Mouse (Mus musculus): ENCODE measurements around the gene Bbs9. TPM values are rescaled to one million over a fixed set of nuclear protein-coding genes. Genes with fewer than 3 reads are reported as not detected.

Gene Bbs9
- polyA plus RNA-seq, 1 experiment from 2014 or later: 13.4 TPM

DNA sequence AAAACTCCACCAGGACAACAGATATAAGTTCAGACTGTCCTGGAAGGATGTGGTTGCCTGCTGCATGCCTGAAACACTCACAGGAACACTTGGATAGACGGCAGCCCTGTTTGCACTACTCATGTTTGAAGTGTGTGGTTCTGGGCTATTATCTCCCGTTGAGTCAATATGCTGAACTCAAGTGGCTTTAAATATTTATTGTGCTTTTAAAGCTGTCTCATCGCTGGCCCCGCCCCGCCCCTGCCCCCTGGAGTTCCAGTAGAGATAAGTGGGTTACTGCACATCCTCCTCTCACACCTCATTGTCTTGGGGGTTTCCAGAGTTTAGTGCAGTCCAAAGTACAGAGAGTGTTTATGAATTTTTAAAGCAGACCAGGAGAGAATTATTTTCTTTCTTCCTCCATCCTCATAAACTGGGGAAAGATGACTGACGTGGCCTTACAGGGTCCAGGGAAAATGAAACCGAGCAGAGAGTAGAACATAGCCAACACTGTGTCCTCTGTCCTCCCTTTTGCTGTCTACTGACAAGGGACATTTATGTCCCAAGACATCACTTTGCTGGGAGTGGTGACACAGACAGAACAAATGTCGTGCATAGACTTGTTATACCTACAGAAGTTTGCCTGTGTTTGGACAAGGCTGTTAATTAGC is 242.8 kb downstream of the Bbs9 start:
- ATAC-seq (ENCODE audit: low read depth) (no peak), DNase-seq (ENCODE audit: low spot score) (no peak)
- Histone ChIP-seq H3K9me3 (ENCODE audit: control insufficient read depth, low read length) (no peaks in the 10 kb centered on the region), H3K27ac (replicated peaks; ENCODE audit: low read depth, low read length) (no peak overlapping the region), H3K36me3 (ENCODE audit: control insufficient read depth, insufficient read depth, low read length) (no peaks in the 10 kb centered on the region), H3K4me2 (ENCODE audit: low read depth, low read length) (no peak overlapping the region), H3K9ac (ENCODE audit: low read depth, low read length) (no peak overlapping the region), H3K27me3 (replicated peaks; ENCODE audit: control insufficient read depth, insufficient read depth, low read length) (no peaks in the 10 kb centered on the region), H3K4me3 (ENCODE audit: low read depth, low read length) (no peak overlapping the region), H3K4me1 (ENCODE audit: control insufficient read depth, insufficient read depth, low read length) (no peaks in the 10 kb centered on the region)
- 73% methylated on average over 8 of the region's 8 CpGs for WGBS

DNA sequence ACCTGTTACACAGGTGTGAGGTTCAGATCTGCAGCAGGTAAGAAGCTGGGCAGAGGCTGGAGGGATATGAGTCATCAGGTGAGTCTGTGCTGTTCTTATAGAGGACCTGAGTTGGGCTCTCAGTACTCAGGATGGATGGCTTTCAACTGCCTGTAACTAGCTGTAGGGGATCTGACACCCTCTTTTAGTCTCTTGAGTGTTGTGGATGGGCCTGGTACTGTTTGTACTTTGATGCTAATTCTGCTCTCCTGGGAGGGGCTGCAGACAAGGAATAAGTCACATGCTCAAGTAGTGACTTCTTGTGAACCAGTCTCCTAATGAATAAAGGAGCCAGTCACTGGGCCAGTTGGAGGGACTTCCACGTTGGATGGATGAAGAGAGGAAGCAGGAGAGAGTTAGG is 257.1 kb downstream of the Bbs9 start:
- no peaks in the 10 kb centered on the region for H3K9me3 ChIP-seq (ENCODE audit: control insufficient read depth, low read length)
- H3K36me3 ChIP-seq (ENCODE audit: control insufficient read depth, insufficient read depth, low read length): no peaks in the 10 kb centered on the region
- 66% methylated on average over 1 of the region's 1 CpGs for WGBS
- no peak overlapping the region for H3K27ac ChIP-seq (replicated peaks; ENCODE audit: low read depth, low read length)
- H3K4me1 ChIP-seq (ENCODE audit: control insufficient read depth, insufficient read depth, low read length): no peaks in the 10 kb centered on the region
- H3K4me2 ChIP-seq (ENCODE audit: low read depth, low read length): no peak overlapping the region
- H3K27me3 ChIP-seq (replicated peaks; ENCODE audit: control insufficient read depth, insufficient read depth, low read length): no peaks in the 10 kb centered on the region
- ATAC-seq (ENCODE audit: low read depth) (no peak), DNase-seq (ENCODE audit: low spot score) (no peak)
- H3K9ac ChIP-seq (ENCODE audit: low read depth, low read length): no peak overlapping the region
- H3K4me3 ChIP-seq (ENCODE audit: low read depth, low read length): no peak overlapping the region

DNA sequence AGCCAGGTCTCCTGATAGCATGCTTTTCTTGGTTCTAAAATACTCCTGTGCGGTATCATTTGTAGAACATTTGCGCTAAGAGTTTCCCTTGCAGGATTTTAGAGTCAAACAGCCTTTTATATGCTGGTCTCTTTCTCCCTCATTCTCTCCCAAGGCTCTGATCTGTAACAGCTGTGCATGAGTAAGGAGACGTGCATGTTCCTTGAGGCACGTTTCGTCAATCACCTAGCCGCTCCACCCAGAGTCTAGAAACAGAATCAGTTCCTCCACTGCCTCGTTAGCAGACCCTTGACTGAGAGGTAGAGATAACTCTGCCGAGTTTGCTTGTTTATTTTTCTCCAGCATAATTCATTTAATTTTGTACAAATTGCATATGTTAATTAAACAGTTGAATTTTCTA is 259.4 kb downstream of the Bbs9 start:
- Histone ChIP-seq H3K9ac (ENCODE audit: low read depth, low read length) (no peak overlapping the region), H3K9me3 (ENCODE audit: control insufficient read depth, low read length) (no peaks in the 10 kb centered on the region), H3K27me3 (replicated peaks; ENCODE audit: control insufficient read depth, insufficient read depth, low read length) (no peaks in the 10 kb centered on the region), H3K4me3 (ENCODE audit: low read depth, low read length) (no peak overlapping the region), H3K27ac (replicated peaks; ENCODE audit: low read depth, low read length) (no peak overlapping the region), H3K4me1 (ENCODE audit: control insufficient read depth, insufficient read depth, low read length) (no peaks in the 10 kb centered on the region), H3K4me2 (ENCODE audit: low read depth, low read length) (no peak overlapping the region), H3K36me3 (ENCODE audit: control insufficient read depth, insufficient read depth, low read length) (no peaks in the 10 kb centered on the region)
- ATAC-seq (ENCODE audit: low read depth) (no peak), DNase-seq (ENCODE audit: low spot score) (no peak)
- 38% methylated on average over 8 of the region's 8 CpGs for WGBS

DNA sequence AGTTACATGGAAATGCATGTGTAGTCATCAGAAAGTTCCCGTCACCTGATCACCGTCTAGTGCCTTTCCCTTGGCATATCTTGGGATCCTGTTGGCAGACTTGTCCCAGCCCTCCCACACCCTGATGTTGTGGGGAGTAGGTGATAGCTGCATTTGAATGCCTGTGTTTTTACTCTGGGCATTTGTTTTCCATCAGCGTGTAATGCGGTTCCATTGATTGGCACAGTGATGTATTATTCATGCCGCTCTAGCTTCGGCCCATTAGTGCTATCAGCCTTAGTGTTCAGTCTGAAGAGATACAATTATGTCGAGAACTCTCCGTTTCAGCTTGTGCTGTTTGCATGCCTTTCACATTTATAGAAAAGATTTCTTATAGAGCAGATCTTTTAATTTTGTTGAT is 259.9 kb downstream of the Bbs9 start:
- Histone ChIP-seq H3K36me3 (ENCODE audit: control insufficient read depth, insufficient read depth, low read length) (no peaks in the 10 kb centered on the region), H3K4me1 (ENCODE audit: control insufficient read depth, insufficient read depth, low read length) (no peaks in the 10 kb centered on the region), H3K9ac (ENCODE audit: low read depth, low read length) (no peak overlapping the region), H3K27me3 (replicated peaks; ENCODE audit: control insufficient read depth, insufficient read depth, low read length) (no peaks in the 10 kb centered on the region), H3K4me3 (ENCODE audit: low read depth, low read length) (no peak overlapping the region), H3K4me2 (ENCODE audit: low read depth, low read length) (no peak overlapping the region), H3K9me3 (ENCODE audit: control insufficient read depth, low read length) (no peaks in the 10 kb centered on the region), H3K27ac (replicated peaks; ENCODE audit: low read depth, low read length) (no peak overlapping the region)
- no peak for DNase-seq (ENCODE audit: low spot score)
- WGBS: 75% methylated on average over 8 of the region's 8 CpGs
- no peak for ATAC-seq (ENCODE audit: low read depth)

DNA sequence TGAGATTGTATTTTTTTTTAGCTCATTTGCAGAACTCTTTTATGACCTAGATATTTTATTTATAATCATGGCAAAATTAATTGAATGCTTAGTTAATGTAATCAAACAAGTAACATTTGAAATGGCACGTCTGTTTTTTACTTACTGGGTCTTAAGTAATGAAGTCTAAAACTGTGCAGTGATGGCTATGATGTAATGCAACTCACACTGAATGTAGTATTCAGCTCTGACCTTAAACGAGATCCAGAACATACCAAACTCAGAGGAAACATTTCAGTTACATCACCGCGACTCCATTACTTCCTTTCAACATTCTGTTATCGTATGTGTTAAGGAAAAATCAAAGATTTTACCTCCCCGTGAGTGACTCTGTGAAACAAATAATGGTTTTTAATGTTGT is 262.4 kb downstream of the Bbs9 start:
- no peak overlapping the region for H3K4me2 ChIP-seq (ENCODE audit: low read depth, low read length)
- H3K9ac ChIP-seq (ENCODE audit: low read depth, low read length): no peak overlapping the region
- WGBS: 55% methylated on average over 6 of the region's 6 CpGs
- no peak overlapping the region for H3K4me3 ChIP-seq (ENCODE audit: low read depth, low read length)
- H3K9me3 ChIP-seq (ENCODE audit: control insufficient read depth, low read length): no peaks in the 10 kb centered on the region
- no peaks in the 10 kb centered on the region for H3K4me1 ChIP-seq (ENCODE audit: control insufficient read depth, insufficient read depth, low read length)
- ATAC-seq (ENCODE audit: low read depth): no peak
- H3K27ac ChIP-seq (replicated peaks; ENCODE audit: low read depth, low read length): no peak overlapping the region
- no peaks in the 10 kb centered on the region for H3K36me3 ChIP-seq (ENCODE audit: control insufficient read depth, insufficient read depth, low read length)
- H3K27me3 ChIP-seq (replicated peaks; ENCODE audit: control insufficient read depth, insufficient read depth, low read length): no peaks in the 10 kb centered on the region
- DNase-seq (ENCODE audit: low spot score): no peak

DNA sequence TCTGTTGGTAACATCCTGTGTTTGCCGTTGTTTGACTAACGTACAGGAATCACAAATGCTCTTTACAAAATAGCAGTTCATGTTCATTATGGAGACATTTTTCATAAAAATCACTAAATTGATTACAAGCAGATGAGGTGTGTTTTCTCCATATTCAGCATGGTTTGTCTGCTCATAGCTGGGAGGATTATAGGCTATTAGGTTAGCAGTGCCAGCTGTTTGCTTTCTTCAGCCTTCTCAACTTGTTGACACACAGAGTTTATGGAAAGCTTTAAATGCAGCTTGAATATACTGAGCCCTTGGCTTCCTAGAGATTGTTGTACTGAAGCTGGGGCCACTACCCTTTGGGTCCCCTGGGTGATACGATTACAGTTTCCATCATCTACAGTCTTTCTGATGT is 263.3 kb downstream of the Bbs9 start:
- Histone ChIP-seq H3K9ac (ENCODE audit: low read depth, low read length) (no peak overlapping the region), H3K4me3 (ENCODE audit: low read depth, low read length) (no peak overlapping the region), H3K27ac (replicated peaks; ENCODE audit: low read depth, low read length) (no peak overlapping the region), H3K27me3 (replicated peaks; ENCODE audit: control insufficient read depth, insufficient read depth, low read length) (no peaks in the 10 kb centered on the region), H3K4me2 (ENCODE audit: low read depth, low read length) (no peak overlapping the region), H3K9me3 (ENCODE audit: control insufficient read depth, low read length) (no peaks in the 10 kb centered on the region), H3K36me3 (ENCODE audit: control insufficient read depth, insufficient read depth, low read length) (no peaks in the 10 kb centered on the region), H3K4me1 (ENCODE audit: control insufficient read depth, insufficient read depth, low read length) (no peaks in the 10 kb centered on the region)
- ATAC-seq (ENCODE audit: low read depth) (no peak), DNase-seq (ENCODE audit: low spot score) (no peak)
- 77% methylated on average over 3 of the region's 3 CpGs for WGBS

DNA sequence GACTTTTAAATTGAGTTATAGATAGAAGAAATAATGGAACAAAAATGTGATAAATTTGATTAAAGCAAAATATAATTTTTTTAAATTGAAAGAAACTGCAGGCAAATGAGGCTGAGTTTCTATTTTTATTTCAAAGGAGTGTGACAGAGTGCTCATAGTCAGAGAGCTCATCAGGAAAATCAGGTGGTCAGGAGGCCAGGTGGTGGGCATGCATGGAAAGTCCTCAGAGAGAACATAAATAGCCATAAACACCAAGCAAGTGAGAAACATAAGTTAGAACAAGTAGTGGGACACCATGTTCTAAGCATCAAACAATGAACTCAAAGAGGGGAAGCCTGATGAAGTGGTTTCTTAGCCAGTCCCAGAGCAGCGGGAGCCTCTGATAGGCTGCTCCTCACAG is 266.5 kb downstream of the Bbs9 start:
- H3K9me3 ChIP-seq (ENCODE audit: control insufficient read depth, low read length): no peaks in the 10 kb centered on the region
- H3K9ac ChIP-seq (ENCODE audit: low read depth, low read length): no peak overlapping the region
- ATAC-seq (ENCODE audit: low read depth) (no peak), DNase-seq (ENCODE audit: low spot score) (no peak)
- H3K4me2 ChIP-seq (ENCODE audit: low read depth, low read length): no peak overlapping the region
- no peaks in the 10 kb centered on the region for H3K27me3 ChIP-seq (replicated peaks; ENCODE audit: control insufficient read depth, insufficient read depth, low read length)
- no peak overlapping the region for H3K27ac ChIP-seq (replicated peaks; ENCODE audit: low read depth, low read length)
- H3K4me1 ChIP-seq (ENCODE audit: control insufficient read depth, insufficient read depth, low read length): no peaks in the 10 kb centered on the region
- H3K36me3 ChIP-seq (ENCODE audit: control insufficient read depth, insufficient read depth, low read length): no peaks in the 10 kb centered on the region
- WGBS: 94% methylated on average over 1 of the region's 1 CpGs
- no peak overlapping the region for H3K4me3 ChIP-seq (ENCODE audit: low read depth, low read length)

DNA sequence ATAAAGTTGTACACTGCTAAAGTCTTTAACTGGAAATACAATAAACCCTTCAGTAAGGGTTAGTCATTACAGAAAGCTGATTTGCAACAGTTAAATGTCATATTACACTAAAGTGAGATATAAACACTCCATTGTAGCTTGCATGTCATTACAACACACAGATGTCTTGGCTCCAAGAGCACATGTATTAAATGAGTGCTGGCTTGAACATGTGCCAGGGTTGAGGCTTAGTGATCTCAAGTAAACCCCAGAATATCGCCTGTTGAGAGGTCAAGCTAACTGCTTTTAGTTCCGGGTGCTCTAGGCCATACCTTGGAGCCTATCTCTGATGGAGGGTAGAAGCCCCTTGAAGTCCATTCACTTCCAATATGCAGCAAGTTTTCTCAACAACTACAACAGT is 273.1 kb downstream of the Bbs9 start:
- peak; percentile 58 for DNase-seq (ENCODE audit: low spot score)
- no peak overlapping the region for H3K27ac ChIP-seq (replicated peaks; ENCODE audit: low read depth, low read length)
- no peaks in the 10 kb centered on the region for H3K36me3 ChIP-seq (ENCODE audit: control insufficient read depth, insufficient read depth, low read length)
- peaks cover 7% of the 10 kb centered on the region for H3K9me3 ChIP-seq (ENCODE audit: control insufficient read depth, low read length)
- WGBS: 58% methylated on average over 2 of the region's 2 CpGs
- peaks cover 7% of the 10 kb centered on the region; the same call in 1 of the 2 replicates for H3K4me1 ChIP-seq (ENCODE audit: control insufficient read depth, insufficient read depth, low read length)
- H3K9ac ChIP-seq (ENCODE audit: low read depth, low read length): no peak overlapping the region
- no peak for ATAC-seq (ENCODE audit: low read depth)
- H3K4me3 ChIP-seq (ENCODE audit: low read depth, low read length): no peak overlapping the region
- no peak overlapping the region for H3K4me2 ChIP-seq (ENCODE audit: low read depth, low read length)
- no peaks in the 10 kb centered on the region for H3K27me3 ChIP-seq (replicated peaks; ENCODE audit: control insufficient read depth, insufficient read depth, low read length)

DNA sequence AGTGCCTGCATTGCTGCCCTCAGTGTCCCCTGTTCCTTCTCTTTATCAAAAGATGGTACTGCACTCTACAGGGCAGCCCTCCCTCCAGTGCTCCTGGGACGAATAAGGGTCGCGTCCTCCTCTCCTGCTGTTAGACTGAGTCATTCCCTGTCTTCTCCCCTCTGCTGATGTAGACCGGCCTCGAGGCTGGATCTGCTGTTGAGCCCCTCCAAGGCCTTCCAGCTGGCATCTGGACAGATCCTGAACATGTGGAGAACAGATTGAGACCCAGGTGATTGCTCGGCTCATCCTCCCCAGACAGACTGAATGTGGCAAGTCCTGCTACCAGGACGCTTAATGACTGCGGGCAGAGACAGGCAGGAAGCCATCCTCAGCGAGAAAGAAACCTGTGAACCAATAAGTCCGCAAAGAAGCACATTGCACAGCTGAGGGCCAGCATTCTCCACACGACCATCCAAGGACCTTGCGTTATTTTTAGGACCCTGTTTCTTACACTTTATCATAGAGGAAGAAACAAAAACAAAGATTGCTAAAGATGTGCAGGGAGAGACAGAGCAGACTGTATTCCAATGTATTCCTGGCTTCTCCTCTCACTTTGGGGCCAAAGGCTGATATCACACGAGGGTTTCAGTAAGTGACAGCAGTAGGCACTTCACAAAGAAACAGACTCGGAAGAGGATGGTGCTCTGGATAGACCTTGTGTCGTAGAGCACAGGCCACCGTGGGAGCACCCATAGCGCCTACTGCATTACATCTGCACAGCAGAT is 275.4 kb downstream of the Bbs9 start:
- Histone ChIP-seq H3K9ac (ENCODE audit: low read depth, low read length) (no peak overlapping the region), H3K27me3 (replicated peaks; ENCODE audit: control insufficient read depth, insufficient read depth, low read length) (no peaks in the 10 kb centered on the region), H3K27ac (replicated peaks; ENCODE audit: low read depth, low read length) (no peak overlapping the region), H3K4me1 (ENCODE audit: control insufficient read depth, insufficient read depth, low read length) (peaks cover 7% of the 10 kb centered on the region; the same call in 1 of the 2 replicates), H3K36me3 (ENCODE audit: control insufficient read depth, insufficient read depth, low read length) (no peaks in the 10 kb centered on the region), H3K9me3 (ENCODE audit: control insufficient read depth, low read length) (peaks cover 7% of the 10 kb centered on the region), H3K4me3 (ENCODE audit: low read depth, low read length) (no peak overlapping the region), H3K4me2 (ENCODE audit: low read depth, low read length) (no peak overlapping the region; the same call in 1 of the 2 replicates)
- 63% methylated on average over 17 of the region's 17 CpGs for WGBS
- no peak for ATAC-seq (ENCODE audit: low read depth)
- no peak for DNase-seq (ENCODE audit: low spot score)
